Mouse (Mus musculus): Measurements from ENCODE around the gene Fat1.

Gene Fat1

DNA sequence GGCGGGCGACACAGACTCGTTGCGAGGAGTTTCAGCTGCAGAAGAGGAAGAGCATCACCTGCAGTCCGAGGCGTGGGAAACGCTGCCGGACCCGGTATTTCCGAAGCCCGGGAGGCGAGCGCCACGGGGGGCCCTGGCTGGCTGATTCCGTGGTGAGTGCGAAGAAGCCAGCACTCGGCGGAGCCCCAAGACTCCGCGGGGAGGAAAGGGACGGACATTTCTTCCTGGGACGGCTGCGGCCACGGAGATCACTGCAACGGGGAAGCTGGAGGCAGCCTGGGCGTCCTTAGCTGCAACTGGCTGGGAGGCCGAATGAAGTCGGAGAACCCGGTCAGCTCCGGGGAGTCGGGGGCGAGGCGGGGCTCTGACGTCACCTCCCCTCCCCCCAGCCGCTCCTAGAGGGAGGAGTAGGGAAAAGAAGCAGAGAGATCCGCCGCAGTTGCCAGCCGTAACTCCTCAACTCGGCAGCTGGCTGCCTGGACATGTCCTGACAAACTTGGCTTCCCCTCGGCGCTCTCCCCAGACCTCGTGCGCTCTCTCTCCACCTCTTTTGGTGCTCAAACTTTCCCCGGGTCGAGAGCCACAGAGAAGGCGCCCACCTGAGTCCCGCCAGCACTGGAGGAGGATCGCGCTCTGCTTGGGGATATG is at the start of gene Fat1:
TSS of gene Fat1 (plus strand) at position 598 of the 648 bp plus-strand sequence.
- peak; percentile 90 for DNase-seq (ENCODE audit: low spot score)

DNA sequence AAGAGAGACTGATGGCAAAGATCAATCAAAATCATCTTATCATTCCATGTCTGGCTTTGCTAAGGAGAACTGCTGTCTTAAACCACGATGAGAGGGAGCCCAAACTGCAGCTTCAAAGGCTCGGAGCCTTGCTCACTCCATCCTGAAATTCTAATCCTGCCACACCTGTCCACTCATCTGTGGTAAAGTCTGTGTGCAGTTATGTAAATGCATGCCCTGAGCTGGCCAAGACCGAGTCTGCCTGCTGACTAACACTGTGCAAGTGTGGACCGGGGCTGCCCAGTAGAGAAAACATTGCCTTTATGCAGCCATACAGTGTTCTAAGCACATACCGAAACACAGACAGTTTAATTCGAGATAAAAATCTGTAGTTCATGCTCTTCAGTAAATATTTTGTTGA is 40.6 kb upstream of the Fat1 start:
- DNase-seq (ENCODE audit: low spot score), result no peak

DNA sequence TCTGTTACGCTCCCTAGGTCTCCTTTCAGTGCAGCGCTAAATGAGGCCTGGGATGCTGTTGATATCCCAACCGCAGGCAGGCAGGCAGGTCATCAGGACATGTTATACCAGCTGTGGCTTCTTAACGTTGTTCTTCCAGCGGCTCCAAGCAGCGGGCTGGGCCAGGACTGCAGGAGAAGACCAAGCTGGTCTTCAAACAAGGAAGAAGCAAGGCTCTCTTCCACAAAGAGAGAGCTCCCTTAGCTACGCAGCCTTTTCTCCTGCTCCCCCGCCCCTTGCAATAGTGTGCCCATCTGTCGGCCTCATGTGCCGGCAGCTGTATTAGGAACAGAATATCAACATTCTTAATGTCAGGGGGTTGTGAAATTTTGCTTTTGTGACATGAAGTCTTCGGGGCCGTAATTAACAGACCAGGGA is 35.7 kb upstream of the Fat1 start:
- DNase-seq (ENCODE audit: low spot score), result no peak

DNA sequence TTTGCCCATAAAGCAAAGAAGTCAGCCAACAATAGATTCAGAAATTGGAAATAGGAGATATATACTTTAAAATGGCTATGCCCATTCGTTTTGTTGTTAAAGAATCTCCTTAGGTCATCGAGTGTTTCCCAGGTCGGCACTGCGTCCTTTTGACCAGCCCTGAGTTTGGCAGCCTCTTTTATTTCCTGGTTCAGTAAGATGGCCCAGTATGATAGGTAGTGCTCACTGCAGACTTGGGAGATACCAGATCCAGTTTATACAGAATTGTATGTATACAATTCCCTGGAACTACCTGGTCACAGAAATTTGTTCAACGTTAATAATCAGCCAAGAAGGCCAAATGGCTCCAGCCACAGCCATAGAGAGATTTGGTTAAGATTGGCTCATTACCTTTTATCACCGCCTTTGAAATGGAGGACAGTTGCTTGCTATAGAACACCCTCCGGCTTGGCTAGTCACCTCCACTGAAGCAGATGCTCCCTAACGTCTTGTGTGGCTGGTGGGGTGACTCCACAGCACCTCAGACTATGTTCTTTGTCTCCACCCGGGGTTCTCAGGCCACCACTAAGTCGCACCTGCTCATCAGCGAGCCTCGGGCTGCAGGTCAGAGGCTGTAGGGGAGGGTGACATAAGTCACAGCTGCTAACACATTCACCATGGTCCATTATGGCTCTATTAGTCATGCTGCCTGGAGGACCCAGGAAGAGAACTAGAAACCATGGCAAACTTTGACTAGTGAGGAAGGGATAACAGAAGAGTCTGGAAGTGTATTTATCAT is 23.9 kb upstream of the Fat1 start:
- no peak for DNase-seq (ENCODE audit: low spot score)

DNA sequence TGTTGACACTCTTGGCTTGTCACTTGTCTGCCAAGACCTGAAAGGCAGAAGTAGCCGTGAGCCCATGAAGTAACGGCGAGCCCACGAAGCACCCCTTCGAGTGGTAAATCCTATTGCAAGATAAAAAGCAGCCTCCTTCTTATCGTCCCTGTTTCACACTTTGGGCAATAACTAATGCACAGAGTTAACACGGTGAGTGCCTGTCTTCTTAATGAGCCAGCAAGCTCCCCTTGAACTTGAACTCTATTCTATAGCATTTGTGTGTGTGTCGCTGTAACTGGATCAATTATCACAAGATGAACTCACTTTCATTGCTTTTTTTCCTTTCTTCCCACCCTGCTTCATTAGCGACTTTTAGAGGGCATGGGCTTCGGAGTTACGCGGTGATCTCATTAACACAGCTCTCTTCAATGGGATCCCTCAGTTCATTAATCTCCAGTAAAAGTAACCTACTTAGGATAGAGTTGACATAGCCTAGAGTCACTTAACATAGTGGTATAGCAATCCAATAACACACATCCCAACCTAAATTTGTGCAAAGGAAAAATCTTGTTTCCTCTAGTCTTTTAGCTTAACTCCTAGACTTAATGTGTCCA is 15.7 kb upstream of the Fat1 start:
- no peak for DNase-seq (ENCODE audit: low spot score)

DNA sequence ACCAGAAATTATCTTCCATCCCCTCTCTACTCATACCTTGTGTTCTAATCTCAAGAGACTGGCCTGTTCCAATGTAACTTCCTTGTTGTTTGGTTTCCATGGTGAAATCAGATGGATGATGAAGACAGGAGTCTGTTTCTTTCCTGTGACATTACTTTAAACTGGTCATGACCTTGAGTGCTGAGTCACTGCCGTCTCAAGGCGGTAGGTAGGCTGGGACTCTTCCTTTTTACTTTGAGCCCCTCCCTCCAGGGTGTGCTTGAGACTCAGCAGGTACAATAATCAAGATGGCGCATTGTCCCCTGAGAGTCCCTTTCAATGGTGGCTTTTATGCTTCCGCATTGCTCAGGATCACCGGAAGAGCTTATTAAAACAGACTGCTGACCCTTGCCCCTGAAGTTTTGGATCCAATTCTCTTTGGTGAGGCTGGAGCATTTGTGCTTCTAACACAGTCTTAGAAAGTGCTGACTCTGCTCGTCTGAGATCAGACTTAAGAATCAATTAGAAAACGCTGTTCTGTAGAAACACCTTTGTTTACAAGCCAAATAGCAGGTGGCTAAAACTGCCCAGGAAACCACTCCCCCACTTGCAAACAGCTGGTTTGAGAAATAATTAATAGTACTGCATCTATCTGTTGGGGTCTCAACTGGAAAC is 14.7 kb upstream of the Fat1 start:
- no peak for DNase-seq (ENCODE audit: low spot score)

DNA sequence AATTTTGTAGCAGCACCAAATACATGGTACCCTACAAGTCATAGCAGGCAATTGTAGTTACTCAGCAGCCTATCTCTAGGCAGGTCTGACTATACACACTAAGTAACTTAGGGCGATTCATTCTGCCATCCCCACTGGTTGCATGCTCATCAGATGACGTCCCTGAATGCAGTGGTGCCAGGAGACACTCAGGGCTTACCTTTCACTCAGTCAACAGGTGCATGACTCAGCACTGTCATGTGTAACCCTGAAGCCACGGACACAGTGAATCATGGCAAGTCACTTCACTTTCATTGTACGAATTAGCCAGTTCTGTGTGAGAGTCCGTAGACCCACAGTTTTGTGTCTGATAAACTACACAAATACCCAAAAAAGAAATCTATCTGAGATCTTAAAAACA is 10.3 kb upstream of the Fat1 start:
- no peak for DNase-seq (ENCODE audit: low spot score)

DNA sequence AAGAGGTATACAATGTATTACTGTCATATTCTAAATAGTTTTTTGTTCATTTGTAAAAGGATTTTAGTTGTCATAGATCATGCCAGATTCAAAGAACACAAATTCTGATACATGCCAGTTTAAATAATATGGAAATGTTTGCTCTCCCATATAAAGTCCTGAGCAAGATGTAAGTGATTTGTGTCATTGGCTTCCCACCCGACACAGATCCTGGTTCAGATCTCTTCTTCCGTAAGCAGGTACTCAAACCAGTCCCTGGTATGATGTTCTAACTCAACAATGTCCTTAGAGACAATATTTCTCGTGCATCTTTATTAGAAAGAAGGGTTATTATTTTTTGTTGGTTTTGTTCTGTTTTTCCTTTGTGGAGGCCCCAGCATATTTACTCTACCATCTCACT is 5.2 kb upstream of the Fat1 start:
- DNase-seq (ENCODE audit: low spot score), result no peak

DNA sequence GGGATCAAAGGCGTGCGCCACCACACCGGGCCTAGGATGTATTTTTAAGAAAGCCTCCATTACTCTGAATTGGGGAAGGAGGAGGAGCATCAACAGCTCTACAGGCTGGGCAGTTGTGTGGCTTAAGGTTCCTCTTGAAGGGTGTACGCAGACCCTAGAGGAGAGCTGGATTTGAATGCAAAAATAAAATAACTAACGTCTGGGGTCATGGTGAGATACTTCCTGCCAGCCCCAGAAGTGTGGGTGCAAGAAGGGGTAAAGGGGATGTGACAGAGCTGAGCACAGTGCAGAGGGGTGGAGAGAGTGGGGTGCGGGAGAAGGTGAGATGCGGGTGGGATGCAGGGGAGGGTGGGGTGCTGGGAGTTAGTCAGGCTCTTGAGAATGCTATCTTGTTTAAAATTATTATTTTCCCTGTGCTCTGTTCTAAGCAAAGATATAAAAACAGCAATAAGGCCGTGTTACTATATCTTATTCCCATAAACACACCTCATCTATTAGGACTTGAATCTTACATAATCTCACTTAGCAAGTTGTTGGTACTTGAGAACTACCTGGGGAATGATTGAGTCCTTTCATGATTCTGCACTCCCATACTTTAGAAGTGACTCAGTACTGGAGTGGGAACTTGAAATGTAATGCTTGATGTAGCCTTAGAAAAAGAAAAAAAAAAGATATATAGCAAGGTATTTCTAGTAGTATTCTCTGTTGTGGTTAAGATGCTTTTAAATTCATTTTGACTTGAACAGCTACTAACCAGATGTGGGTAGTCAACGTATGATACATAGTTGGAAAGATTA is 2.5 kb upstream of the Fat1 start:
- DNase-seq (ENCODE audit: low spot score), result no peak

DNA sequence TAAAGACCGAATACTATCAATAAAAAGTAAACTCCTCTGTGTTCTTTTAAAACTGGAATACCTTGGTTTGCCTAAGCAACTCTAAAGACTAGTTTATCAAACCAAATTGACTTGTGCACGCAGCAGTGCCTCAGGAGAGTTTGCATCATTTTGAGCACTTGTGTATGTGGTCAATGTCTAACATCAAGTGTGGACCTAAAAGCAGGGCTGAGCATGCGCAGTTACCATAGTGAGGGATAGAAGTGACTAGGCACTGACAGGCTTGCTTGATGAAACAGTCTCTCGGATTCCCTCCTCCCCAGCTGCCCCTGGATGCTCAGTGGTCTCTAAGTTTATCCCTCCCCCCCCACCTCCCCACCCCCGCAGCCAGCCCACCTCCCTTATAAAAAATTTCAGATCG is 1.8 kb upstream of the Fat1 start:
- no peak for DNase-seq (ENCODE audit: low spot score)

DNA sequence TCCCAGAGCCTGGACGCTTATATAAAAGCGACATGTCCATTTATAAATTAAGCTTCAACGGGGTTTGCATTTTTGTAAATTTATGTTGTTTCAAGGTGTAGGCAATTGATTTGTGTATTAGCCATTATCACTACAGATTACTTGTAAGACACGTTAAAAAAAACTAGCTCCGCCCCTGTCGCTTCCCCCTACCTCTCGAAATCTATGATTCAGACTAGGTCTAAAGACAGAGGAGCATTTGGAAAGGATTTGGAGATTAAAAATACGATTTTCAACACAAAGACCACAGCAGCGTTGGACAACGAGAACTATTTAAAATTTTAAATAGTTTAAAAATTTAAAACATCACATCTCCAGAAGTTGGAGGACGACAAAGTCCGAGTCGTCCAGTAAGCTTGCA is 831 bp upstream of the Fat1 start:
- no peak for DNase-seq (ENCODE audit: low spot score)

DNA sequence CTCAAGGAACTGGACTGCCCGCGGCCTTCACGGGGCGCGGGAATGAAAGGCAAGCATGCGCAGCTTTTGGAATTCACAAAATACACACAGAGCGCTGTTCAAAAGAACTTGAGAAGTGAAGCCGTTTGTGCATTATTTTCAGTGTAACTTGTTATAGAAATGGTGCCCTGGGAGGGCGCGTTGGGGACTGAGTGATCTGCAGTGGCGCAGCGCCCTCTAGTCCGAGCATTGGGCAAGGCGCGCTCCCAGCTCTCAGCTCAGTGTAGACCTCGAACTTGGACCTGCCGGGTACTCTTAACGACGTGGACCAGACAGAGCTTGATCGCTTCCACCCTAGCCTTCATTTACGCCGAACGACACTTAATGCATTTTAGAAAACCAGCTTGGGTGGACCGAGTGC is 494 bp downstream of the Fat1 start:
- peak; percentile 79 for DNase-seq (ENCODE audit: low spot score)

DNA sequence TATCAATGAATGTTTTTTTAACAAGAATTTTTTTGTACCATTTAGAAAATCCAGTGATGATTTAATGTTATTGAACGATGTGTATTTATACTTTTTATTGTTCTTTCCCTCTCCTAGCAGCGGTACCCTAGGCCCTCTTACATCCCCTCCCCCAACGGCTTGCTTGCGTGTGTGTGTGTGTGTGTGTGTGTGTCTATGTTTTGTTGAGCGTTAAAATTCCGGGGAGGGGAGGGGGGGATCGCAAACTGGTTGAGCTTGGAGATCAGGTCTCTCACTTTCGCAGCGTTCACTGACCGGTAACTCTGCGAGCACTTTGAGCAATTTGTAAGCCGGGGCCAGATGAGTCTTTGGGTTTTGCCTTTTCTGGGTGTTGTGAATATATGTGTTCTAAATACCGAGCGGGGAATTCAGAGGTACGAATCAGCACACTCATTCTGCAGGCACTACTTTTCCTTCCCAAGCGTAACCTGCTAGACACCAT is 1.3 kb downstream of the Fat1 start:
- DNase-seq (ENCODE audit: low spot score), result no peak

DNA sequence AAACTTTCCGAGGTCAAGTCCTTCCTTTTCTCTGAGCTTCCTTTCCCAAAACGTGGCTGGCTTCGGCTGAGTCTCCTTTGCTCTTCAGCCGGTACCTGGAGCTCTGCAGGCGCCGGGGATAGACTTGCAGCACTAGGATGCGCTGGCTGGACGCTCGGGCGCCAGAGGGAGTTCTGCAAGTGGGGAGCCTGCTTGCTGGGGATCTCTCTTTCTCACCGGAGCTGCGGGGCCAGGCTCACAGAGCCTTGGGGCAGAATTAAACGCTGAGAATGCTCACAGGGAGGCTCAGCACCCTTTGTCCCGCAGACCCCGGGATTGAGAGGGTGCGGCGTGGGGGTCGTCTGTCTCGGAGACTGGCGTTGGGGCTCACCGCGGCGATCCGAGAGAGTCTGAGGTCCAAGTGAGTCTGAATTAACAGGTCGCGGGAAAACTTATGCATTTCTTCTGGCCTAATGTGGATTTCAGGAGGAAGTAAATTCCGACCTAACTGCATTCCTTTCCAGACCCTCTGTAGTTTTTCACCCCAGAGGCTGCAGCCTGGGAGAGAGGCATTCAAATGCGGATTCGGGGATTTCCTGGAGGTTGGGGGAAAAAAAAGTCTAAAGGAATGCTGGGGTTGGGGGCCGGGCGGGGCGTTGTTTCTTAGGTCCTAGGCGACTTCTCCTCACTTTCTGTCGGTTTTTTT is 2.0 kb downstream of the Fat1 start:
- DNase-seq (ENCODE audit: low spot score), result peak; percentile 38

DNA sequence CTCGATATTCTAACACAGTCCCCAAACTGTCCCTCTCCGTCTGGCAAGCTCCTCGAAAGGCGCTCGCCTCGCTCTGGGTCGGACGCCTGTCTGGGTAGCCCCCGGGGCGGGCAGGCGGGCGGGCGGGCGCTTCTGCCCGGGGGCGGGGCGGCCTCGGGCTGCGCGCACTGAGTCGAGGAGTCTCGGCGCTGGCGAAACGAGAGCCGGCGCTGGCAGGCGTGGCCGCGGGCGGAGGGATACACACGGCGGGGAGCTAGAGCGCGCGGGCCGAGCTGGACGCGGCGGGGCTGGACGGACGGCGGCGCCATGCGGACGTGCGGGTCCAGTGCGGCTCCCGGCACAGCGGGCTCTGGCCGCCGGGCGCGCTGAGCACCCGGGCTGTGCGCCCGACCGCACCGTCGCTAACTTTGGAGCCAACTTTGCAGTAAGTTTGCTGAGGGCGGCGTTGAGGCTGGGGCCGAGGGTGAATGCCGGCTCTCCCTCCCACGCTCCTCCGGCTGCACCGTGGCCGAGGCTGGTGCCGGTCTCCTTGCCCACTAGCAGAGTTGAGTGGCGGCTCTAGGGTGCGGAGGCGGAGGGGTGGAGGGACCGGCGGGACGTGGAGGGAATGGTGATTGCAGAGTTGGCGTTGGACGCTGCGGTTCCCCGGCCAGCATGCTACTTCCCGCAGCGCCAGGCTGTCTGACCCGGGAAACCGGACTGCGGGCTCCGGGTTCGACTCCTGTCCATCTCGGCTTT is 2.8 kb downstream of the Fat1 start:
- peak; percentile 90 for DNase-seq (ENCODE audit: low spot score)

DNA sequence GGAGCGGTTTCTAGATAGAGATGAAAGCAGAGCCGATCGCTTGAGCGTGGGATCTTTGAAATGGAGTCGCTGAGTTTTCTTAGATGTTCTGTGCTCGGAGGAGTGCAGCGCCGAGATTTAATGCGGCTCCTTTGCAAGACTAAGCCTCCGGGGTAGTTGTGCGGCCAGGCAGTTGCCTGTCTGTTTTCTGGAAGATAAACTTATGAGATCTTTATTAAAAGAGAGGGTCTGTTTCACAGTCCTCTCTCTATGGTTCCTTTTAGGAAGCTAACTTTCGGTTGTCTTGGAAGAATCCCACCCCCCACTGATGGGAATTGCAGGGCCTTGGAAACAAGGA is 3.4 kb downstream of the Fat1 start:
- DNase-seq (ENCODE audit: low spot score), result no peak

DNA sequence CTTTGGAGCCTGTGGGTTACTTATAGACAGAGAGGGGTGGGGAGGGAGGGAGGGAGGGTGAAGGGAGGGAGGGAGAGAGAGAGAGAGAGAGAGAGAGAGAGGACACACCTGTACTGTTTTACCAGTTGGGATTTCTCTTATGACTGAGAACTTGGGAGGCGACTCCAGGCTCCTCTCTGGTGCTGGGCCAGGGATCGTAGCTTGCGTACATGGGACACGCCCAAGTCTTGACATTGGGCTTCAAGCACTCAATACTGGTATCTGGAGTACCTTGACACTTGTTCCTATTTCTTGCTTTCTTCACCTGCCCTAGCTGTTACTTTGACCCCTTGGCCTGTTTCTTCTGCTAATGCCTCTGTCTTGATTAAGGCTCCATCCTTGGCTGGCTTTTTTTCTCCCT is 10.3 kb downstream of the Fat1 start:
- no peak for DNase-seq (ENCODE audit: low spot score)

DNA sequence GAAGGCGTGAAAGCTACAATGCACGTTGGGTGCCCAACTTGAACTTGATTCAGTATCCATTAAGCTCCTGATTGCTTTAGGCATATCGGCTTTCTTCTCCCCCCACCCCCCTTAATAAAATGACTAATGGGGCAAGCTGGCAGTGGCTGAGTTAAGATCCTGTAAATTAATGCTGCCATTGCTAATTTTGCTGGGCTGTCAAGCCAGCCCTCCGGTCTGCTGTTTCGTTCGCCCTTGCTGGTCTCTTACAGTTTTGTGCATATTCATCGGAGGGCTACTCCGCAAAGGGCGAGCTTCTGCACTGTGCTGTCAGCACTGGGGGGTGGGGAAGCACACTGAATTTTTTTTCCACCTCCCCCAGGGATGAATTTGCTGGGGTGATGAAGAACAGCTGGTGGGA is 13.3 kb downstream of the Fat1 start:
- DNase-seq (ENCODE audit: low spot score), result no peak

DNA sequence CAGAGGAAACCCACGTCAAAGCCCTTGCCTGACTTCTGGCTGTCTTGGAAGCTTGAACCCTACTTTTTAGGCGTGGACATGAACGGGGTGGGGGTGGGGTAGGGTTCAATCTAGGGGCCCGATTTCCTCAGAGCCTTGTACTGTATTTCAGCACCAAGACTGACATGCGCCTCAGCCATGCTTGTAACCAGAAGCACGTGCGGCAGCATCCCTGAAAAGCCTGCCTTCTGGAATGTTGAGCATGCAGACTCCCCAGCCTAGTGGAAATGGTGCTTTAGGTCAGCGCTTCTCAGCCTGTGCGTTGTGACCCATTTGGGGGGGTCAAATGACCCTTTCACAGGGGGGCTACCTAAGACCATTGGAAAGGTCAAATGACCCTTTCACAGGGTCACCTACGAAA is 25.2 kb downstream of the Fat1 start:
- DNase-seq (ENCODE audit: low spot score), result no peak

DNA sequence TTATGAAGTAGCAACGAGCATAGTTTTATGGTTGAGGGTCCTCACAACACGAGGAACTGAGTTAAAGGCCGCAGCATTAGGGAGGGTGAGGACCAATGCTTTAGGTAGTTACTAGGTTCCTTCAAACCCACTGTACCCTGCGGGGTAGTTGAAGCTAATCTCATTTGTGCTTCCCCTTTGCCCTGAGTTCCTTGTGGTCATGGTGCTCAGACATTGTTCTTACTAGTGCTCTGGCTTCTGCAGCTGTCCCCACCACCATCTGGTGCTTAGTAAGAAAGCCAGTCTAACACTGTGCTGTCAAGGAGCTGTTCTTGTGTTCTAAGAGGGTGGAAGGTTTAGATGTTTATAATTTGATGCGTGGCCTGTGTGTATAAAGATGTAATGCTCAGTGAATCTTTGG is 25.7 kb downstream of the Fat1 start:
- DNase-seq (ENCODE audit: low spot score), result no peak

DNA sequence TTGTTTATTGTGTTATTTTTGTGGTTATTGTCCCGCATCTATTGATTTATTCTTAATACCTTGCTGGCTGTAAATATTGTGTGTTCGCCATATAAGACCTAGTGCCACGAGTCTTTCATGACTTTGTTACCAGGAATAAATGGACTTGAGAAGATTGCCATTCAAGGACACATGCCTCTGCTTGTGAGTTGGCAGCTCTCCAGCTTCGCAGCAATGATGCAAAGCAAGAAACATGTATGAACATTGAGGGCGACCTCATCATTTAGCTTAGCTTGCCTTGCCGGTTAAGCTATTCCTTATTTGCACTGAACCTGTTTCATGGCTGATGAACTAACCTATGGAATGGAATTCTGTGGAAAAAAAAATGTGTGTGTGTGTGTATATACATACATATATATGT is 26.2 kb downstream of the Fat1 start:
- DNase-seq (ENCODE audit: low spot score), result no peak
